Mouse (Mus musculus): ENCODE data around the gene Neu4. TPM values are rescaled to one million over a fixed set of nuclear protein-coding genes. Genes with fewer than 3 reads are reported as not detected.

Neu4 gene
- polyA plus RNA-seq, 1 experiment from 2014 or later = not detected

- WGBS (ENCODE audit: insufficient replicate concordance) = 56% methylated on average over 2 of the region's 2 CpGs
- no peak for TF ChIP-seq EP300 (IDR thresholded peaks at IDR 0.05; ENCODE audit: low read depth)
- no peak for TF ChIP-seq CTCF (IDR thresholded peaks at IDR 0.05; ENCODE audit: low read depth)
- ATAC-seq (no peak), DNase-seq (no peak)
- no peak overlapping the region for H3K9ac ChIP-seq (replicated peaks)
- H3K27me3 ChIP-seq (ENCODE audit: insufficient read depth, low read length) = no peaks in the 10 kb centered on the region
- no peak overlapping the region for H3K27ac ChIP-seq (ENCODE audit: low read depth)
- H3K4me1 ChIP-seq (ENCODE audit: insufficient read depth) = no peaks in the 10 kb centered on the region
- H3K36me3 ChIP-seq (replicated peaks; ENCODE audit: insufficient read depth, low read length) = no peaks in the 10 kb centered on the region
- no peaks in the 10 kb centered on the region for H3K9me3 ChIP-seq (ENCODE audit: low read length)
- no peak overlapping the region for H3K4me3 ChIP-seq (ENCODE audit: low read depth, low read length)
- no peak overlapping the region for H3K4me2 ChIP-seq (ENCODE audit: low read depth, low read length)
Observed at GRCm38 (mm10) chr1:94033075-94033602, 12.9 kb downstream of the Neu4 start.

GRCm38 (mm10) chr1:94034984-94035743 is 14.9 kb downstream of the Neu4 start:
- Histone ChIP-seq H3K4me2 (ENCODE audit: low read depth, low read length) (peak overlapping the region; percentile 67), H3K9ac (replicated peaks) (no peak overlapping the region), H3K27me3 (ENCODE audit: insufficient read depth, low read length) (no peaks in the 10 kb centered on the region), H3K36me3 (replicated peaks; ENCODE audit: insufficient read depth, low read length) (no peaks in the 10 kb centered on the region), H3K4me3 (ENCODE audit: low read depth, low read length) (peak overlapping the region; percentile 28; the same call in 1 of the 2 replicates), H3K9me3 (ENCODE audit: low read length) (no peaks in the 10 kb centered on the region), H3K27ac (ENCODE audit: low read depth) (0 out of 2 replicates have a peak overlapping the region, but pooled peaks have one; percentile 41), H3K4me1 (ENCODE audit: insufficient read depth) (no peaks in the 10 kb centered on the region)
- 0 out of 2 replicates have a peak, but pooled peaks have one; percentile 18 for TF ChIP-seq EP300 (IDR thresholded peaks at IDR 0.05; ENCODE audit: low read depth)
- TF ChIP-seq CTCF (IDR thresholded peaks at IDR 0.05; ENCODE audit: low read depth) = peak; percentile 82
- ATAC-seq (peak; percentile 86), DNase-seq (peak; percentile 73)
- 2% methylated on average over 25 of the region's 25 CpGs for WGBS (ENCODE audit: insufficient replicate concordance)

- Histone ChIP-seq H3K27me3 (ENCODE audit: insufficient read depth, low read length) (no peaks in the 10 kb centered on the region), H3K4me1 (ENCODE audit: insufficient read depth) (no peaks in the 10 kb centered on the region), H3K36me3 (replicated peaks; ENCODE audit: insufficient read depth, low read length) (no peaks in the 10 kb centered on the region), H3K9ac (replicated peaks) (no peak overlapping the region), H3K9me3 (ENCODE audit: low read length) (no peaks in the 10 kb centered on the region), H3K27ac (ENCODE audit: low read depth) (no peak overlapping the region), H3K4me3 (ENCODE audit: low read depth, low read length) (no peak overlapping the region), H3K4me2 (ENCODE audit: low read depth, low read length) (no peak overlapping the region)
- DNase-seq (no peak), ATAC-seq (no peak)
- TF ChIP-seq EP300 (IDR thresholded peaks at IDR 0.05; ENCODE audit: low read depth) (no peak), CTCF (IDR thresholded peaks at IDR 0.05; ENCODE audit: low read depth) (no peak)
- WGBS (ENCODE audit: insufficient replicate concordance) = 82% methylated on average over 2 of the region's 2 CpGs
Observed at GRCm38 (mm10) chr1:94040391-94040790, 20.1 kb downstream of the Neu4 start.

- ATAC-seq = no peak
Observed at GRCm38 (mm10) chr1:94045559-94045958, 25.3 kb downstream of the Neu4 start.

GRCm38 (mm10) chr1:94046544-94046943 is 26.3 kb downstream of the Neu4 start:
- ATAC-seq (no peak), DNase-seq (no peak)
- TF ChIP-seq CTCF (IDR thresholded peaks at IDR 0.05; ENCODE audit: low read depth) (no peak), EP300 (IDR thresholded peaks at IDR 0.05; ENCODE audit: low read depth) (no peak)
- H3K27ac ChIP-seq (ENCODE audit: low read depth) = no peak overlapping the region
- no peak overlapping the region for H3K9ac ChIP-seq (replicated peaks)
- H3K4me2 ChIP-seq (ENCODE audit: low read depth, low read length) = no peak overlapping the region
- H3K36me3 ChIP-seq (replicated peaks; ENCODE audit: insufficient read depth, low read length) = no peaks in the 10 kb centered on the region
- H3K4me3 ChIP-seq (ENCODE audit: low read depth, low read length) = no peak overlapping the region
- no peaks in the 10 kb centered on the region for H3K27me3 ChIP-seq (ENCODE audit: insufficient read depth, low read length)
- no peaks in the 10 kb centered on the region for H3K9me3 ChIP-seq (ENCODE audit: low read length)
- H3K4me1 ChIP-seq (ENCODE audit: insufficient read depth) = no peaks in the 10 kb centered on the region
- WGBS (ENCODE audit: insufficient replicate concordance) = 61% methylated on average over 4 of the region's 4 CpGs

More at GRCm38 (mm10) chr1:94045559-94045958, 25.3 kb downstream of the Neu4 start:
- no peak overlapping the region for H3K27ac ChIP-seq (ENCODE audit: low read depth)
- H3K9me3 ChIP-seq (ENCODE audit: low read length) = no peaks in the 10 kb centered on the region
- no peak overlapping the region for H3K4me2 ChIP-seq (ENCODE audit: low read depth, low read length)
- H3K36me3 ChIP-seq (replicated peaks; ENCODE audit: insufficient read depth, low read length) = no peaks in the 10 kb centered on the region
- no peak for DNase-seq
- no peak overlapping the region for H3K9ac ChIP-seq (replicated peaks)
- no peaks in the 10 kb centered on the region for H3K4me1 ChIP-seq (ENCODE audit: insufficient read depth)
- 54% methylated on average over 3 of the region's 3 CpGs for WGBS (ENCODE audit: insufficient replicate concordance)
- no peaks in the 10 kb centered on the region for H3K27me3 ChIP-seq (ENCODE audit: insufficient read depth, low read length)
- no peak for TF ChIP-seq CTCF (IDR thresholded peaks at IDR 0.05; ENCODE audit: low read depth)
- TF ChIP-seq EP300 (IDR thresholded peaks at IDR 0.05; ENCODE audit: low read depth) = no peak
- no peak overlapping the region for H3K4me3 ChIP-seq (ENCODE audit: low read depth, low read length)

GRCm38 (mm10) chr1:94051104-94051503 is 30.9 kb downstream of the Neu4 start:
- Histone ChIP-seq H3K27me3 (ENCODE audit: insufficient read depth, low read length) (no peaks in the 10 kb centered on the region), H3K4me2 (ENCODE audit: low read depth, low read length) (no peak overlapping the region), H3K36me3 (replicated peaks; ENCODE audit: insufficient read depth, low read length) (no peaks in the 10 kb centered on the region), H3K9me3 (ENCODE audit: low read length) (no peaks in the 10 kb centered on the region), H3K9ac (replicated peaks) (no peak overlapping the region), H3K27ac (ENCODE audit: low read depth) (no peak overlapping the region), H3K4me3 (ENCODE audit: low read depth, low read length) (no peak overlapping the region), H3K4me1 (ENCODE audit: insufficient read depth) (no peaks in the 10 kb centered on the region)
- DNase-seq = no peak
- no peak for ATAC-seq
- WGBS (ENCODE audit: insufficient replicate concordance) = 71% methylated on average over 5 of the region's 5 CpGs
- TF ChIP-seq EP300 (IDR thresholded peaks at IDR 0.05; ENCODE audit: low read depth) = no peak

Data from liver, postnatal 0 days (tissue).